Mouse (Mus musculus): ENCODE results near the gene Plekhm3.

DNA sequence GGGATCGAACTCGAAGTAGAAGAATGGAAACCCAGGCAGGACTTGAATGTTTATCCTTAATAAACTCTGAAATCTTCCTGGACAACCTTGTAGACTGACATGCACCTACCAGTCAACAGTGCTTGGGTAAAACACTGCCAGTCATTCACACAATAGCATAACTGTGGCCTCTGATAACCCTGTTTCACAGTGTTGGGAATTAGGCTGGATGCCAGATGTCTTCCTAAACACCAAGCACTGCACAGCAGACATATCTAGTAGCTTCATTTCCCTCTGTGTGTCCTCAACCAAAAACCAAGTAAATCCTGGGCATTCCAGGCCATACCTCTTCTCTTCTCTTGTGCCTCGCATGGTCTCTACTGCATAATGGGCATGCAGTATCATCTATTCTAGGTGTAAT, 42.3 kb downstream of the Plekhm3 start:
- no peak for TF ChIP-seq CTCF (IDR thresholded peaks at IDR 0.05; ENCODE audit: borderline replicate concordance, control insufficient read depth, extremely low read depth, insufficient read depth, low read length, poor library complexity)
- TF ChIP-seq POLR2A (IDR thresholded peaks at IDR 0.05; ENCODE audit: control insufficient read depth, extremely low read depth, insufficient read depth, low read length, poor library complexity): no peak

All from thymus, adult 2 months (tissue).